Mouse (Mus musculus): ENCODE measurements around the gene Cd96. TPM values are rescaled to one million over a fixed set of nuclear protein-coding genes. Genes with fewer than 3 reads are reported as not detected.
A peak's percentile ranks its signal among the peaks of the same experiment; 100 is the strongest.

The Cd96 gene
- polyA plus RNA-seq, 1 experiment from 2014 or later: 0.12 TPM

- no peaks in the 10 kb centered on the region for H3K36me3 ChIP-seq (ENCODE audit: control insufficient read depth, insufficient read depth, low read length)
- no peak overlapping the region for H3K4me3 ChIP-seq (replicated peaks; ENCODE audit: low read depth, low read length)
- no peak overlapping the region for H3K27ac ChIP-seq (replicated peaks; ENCODE audit: low read depth, low read length)
- 46% methylated on average over 5 of the region's 5 CpGs for WGBS
- H3K9me3 ChIP-seq (ENCODE audit: control insufficient read depth, low read length): no peaks in the 10 kb centered on the region
- ATAC-seq (ENCODE audit: low FRiP score, low TSS enrichment) (peak; percentile 78; the same call in 1 of the 2 replicates), DNase-seq (peak; percentile 90)
- H3K4me2 ChIP-seq (ENCODE audit: low read length): no peak overlapping the region
- no peaks in the 10 kb centered on the region for H3K27me3 ChIP-seq (ENCODE audit: control insufficient read depth, insufficient read depth, low read length)
- no peak overlapping the region for H3K9ac ChIP-seq (replicated peaks; ENCODE audit: low read length)
- H3K4me1 ChIP-seq (ENCODE audit: control insufficient read depth, insufficient read depth, low read length): no peaks in the 10 kb centered on the region
Observed at GRCm38 (mm10) chr16:46022189-46022928, 97.7 kb downstream of the Cd96 start.

GRCm38 (mm10) chr16:46021302-46021701 is 98.7 kb downstream of the Cd96 start:
- Histone ChIP-seq H3K4me1 (ENCODE audit: control insufficient read depth, insufficient read depth, low read length) (no peaks in the 10 kb centered on the region), H3K9ac (replicated peaks; ENCODE audit: low read length) (no peak overlapping the region)

GRCm38 (mm10) chr16:46020396-46020795 is 99.7 kb downstream of the Cd96 start:
- Histone ChIP-seq H3K4me1 (ENCODE audit: control insufficient read depth, insufficient read depth, low read length) (no peaks in the 10 kb centered on the region), H3K36me3 (ENCODE audit: control insufficient read depth, insufficient read depth, low read length) (no peaks in the 10 kb centered on the region), H3K9me3 (ENCODE audit: control insufficient read depth, low read length) (no peaks in the 10 kb centered on the region), H3K27me3 (ENCODE audit: control insufficient read depth, insufficient read depth, low read length) (no peaks in the 10 kb centered on the region), H3K27ac (replicated peaks; ENCODE audit: low read depth, low read length) (no peak overlapping the region), H3K4me2 (ENCODE audit: low read length) (no peak overlapping the region), H3K9ac (replicated peaks; ENCODE audit: low read length) (no peak overlapping the region), H3K4me3 (replicated peaks; ENCODE audit: low read depth, low read length) (no peak overlapping the region)
- ATAC-seq (ENCODE audit: low FRiP score, low TSS enrichment) (no peak), DNase-seq (no peak)
- WGBS: 91% methylated on average over 2 of the region's 2 CpGs

More at GRCm38 (mm10) chr16:46021302-46021701, 98.7 kb downstream of the Cd96 start:
- Histone ChIP-seq H3K4me3 (replicated peaks; ENCODE audit: low read depth, low read length) (no peak overlapping the region), H3K9me3 (ENCODE audit: control insufficient read depth, low read length) (no peaks in the 10 kb centered on the region), H3K27ac (replicated peaks; ENCODE audit: low read depth, low read length) (no peak overlapping the region), H3K4me2 (ENCODE audit: low read length) (no peak overlapping the region), H3K36me3 (ENCODE audit: control insufficient read depth, insufficient read depth, low read length) (no peaks in the 10 kb centered on the region), H3K27me3 (ENCODE audit: control insufficient read depth, insufficient read depth, low read length) (no peaks in the 10 kb centered on the region)
- no peak for ATAC-seq (ENCODE audit: low FRiP score, low TSS enrichment)
- no peak for DNase-seq
- WGBS: 90% methylated on average over 2 of the region's 2 CpGs

GRCm38 (mm10) chr16:46019799-46020198 is 100.3 kb downstream of the Cd96 start:
- Histone ChIP-seq H3K4me2 (ENCODE audit: low read length) (no peak overlapping the region), H3K4me3 (replicated peaks; ENCODE audit: low read depth, low read length) (no peak overlapping the region), H3K9me3 (ENCODE audit: control insufficient read depth, low read length) (no peaks in the 10 kb centered on the region), H3K36me3 (ENCODE audit: control insufficient read depth, insufficient read depth, low read length) (no peaks in the 10 kb centered on the region), H3K27me3 (ENCODE audit: control insufficient read depth, insufficient read depth, low read length) (no peaks in the 10 kb centered on the region), H3K9ac (replicated peaks; ENCODE audit: low read length) (no peak overlapping the region), H3K4me1 (ENCODE audit: control insufficient read depth, insufficient read depth, low read length) (no peaks in the 10 kb centered on the region), H3K27ac (replicated peaks; ENCODE audit: low read depth, low read length) (no peak overlapping the region)
- DNase-seq (no peak), ATAC-seq (ENCODE audit: low FRiP score, low TSS enrichment) (no peak)
- 88% methylated on average over 4 of the region's 4 CpGs for WGBS

- Histone ChIP-seq H3K27me3 (ENCODE audit: control insufficient read depth, insufficient read depth, low read length) (no peaks in the 10 kb centered on the region), H3K36me3 (ENCODE audit: control insufficient read depth, insufficient read depth, low read length) (no peaks in the 10 kb centered on the region), H3K4me2 (ENCODE audit: low read length) (no peak overlapping the region), H3K4me1 (ENCODE audit: control insufficient read depth, insufficient read depth, low read length) (no peaks in the 10 kb centered on the region), H3K27ac (replicated peaks; ENCODE audit: low read depth, low read length) (no peak overlapping the region), H3K4me3 (replicated peaks; ENCODE audit: low read depth, low read length) (no peak overlapping the region), H3K9me3 (ENCODE audit: control insufficient read depth, low read length) (no peaks in the 10 kb centered on the region), H3K9ac (replicated peaks; ENCODE audit: low read length) (no peak overlapping the region)
- no peak for ATAC-seq (ENCODE audit: low FRiP score, low TSS enrichment)
- DNase-seq: no peak
- 72% methylated on average over 1 of the region's 1 CpGs for whole genome bisulfite sequencing
Observed at GRCm38 (mm10) chr16:46019359-46019758, 100.7 kb downstream of the Cd96 start.

GRCm38 (mm10) chr16:46011696-46012095 is 108.4 kb downstream of the Cd96 start:
- H3K27ac ChIP-seq (replicated peaks; ENCODE audit: low read depth, low read length): no peak overlapping the region
- H3K4me3 ChIP-seq (replicated peaks; ENCODE audit: low read depth, low read length): no peak overlapping the region
- H3K36me3 ChIP-seq (ENCODE audit: control insufficient read depth, insufficient read depth, low read length): no peaks in the 10 kb centered on the region
- no peak overlapping the region for H3K9ac ChIP-seq (replicated peaks; ENCODE audit: low read length)
- 97% methylated on average over 1 of the region's 1 CpGs for WGBS
- DNase-seq: no peak
- no peaks in the 10 kb centered on the region for H3K9me3 ChIP-seq (ENCODE audit: control insufficient read depth, low read length)
- no peak overlapping the region for H3K4me2 ChIP-seq (ENCODE audit: low read length)
- H3K4me1 ChIP-seq (ENCODE audit: control insufficient read depth, insufficient read depth, low read length): peaks cover 8% of the 10 kb centered on the region; the same call in 1 of the 2 replicates
- H3K27me3 ChIP-seq (ENCODE audit: control insufficient read depth, insufficient read depth, low read length): no peaks in the 10 kb centered on the region
- ATAC-seq (ENCODE audit: low FRiP score, low TSS enrichment): no peak

- Histone ChIP-seq H3K36me3 (ENCODE audit: control insufficient read depth, insufficient read depth, low read length) (no peaks in the 10 kb centered on the region), H3K27me3 (ENCODE audit: control insufficient read depth, insufficient read depth, low read length) (no peaks in the 10 kb centered on the region), H3K4me2 (ENCODE audit: low read length) (peak overlapping the region; percentile 88), H3K4me1 (ENCODE audit: control insufficient read depth, insufficient read depth, low read length) (peaks cover 8% of the 10 kb centered on the region; the same call in 1 of the 2 replicates), H3K27ac (replicated peaks; ENCODE audit: low read depth, low read length) (peak overlapping the region; percentile 74), H3K9ac (replicated peaks; ENCODE audit: low read length) (peak overlapping the region; percentile 73), H3K4me3 (replicated peaks; ENCODE audit: low read depth, low read length) (peak overlapping the region; percentile 65), H3K9me3 (ENCODE audit: control insufficient read depth, low read length) (no peaks in the 10 kb centered on the region)
- WGBS: 4% methylated on average over 5 of the region's 5 CpGs
- DNase-seq (peak; percentile 52), ATAC-seq (ENCODE audit: low FRiP score, low TSS enrichment) (peak; percentile 8)
Observed at GRCm38 (mm10) chr16:46010906-46011220, 109.2 kb downstream of the Cd96 start.

GRCm38 (mm10) chr16:46010153-46010905 is 109.7 kb downstream of the Cd96 start, which contains the start of gene Plcxd2:
Gene Plcxd2, minus strand, starts transcription at chr16:46010218.
- ATAC-seq (ENCODE audit: low FRiP score, low TSS enrichment): peak; percentile 99
- H3K36me3 ChIP-seq (ENCODE audit: control insufficient read depth, insufficient read depth, low read length): no peaks in the 10 kb centered on the region
- H3K27me3 ChIP-seq (ENCODE audit: control insufficient read depth, insufficient read depth, low read length): no peaks in the 10 kb centered on the region
- peak within 1 kb of the TSS; percentile 74 for H3K27ac ChIP-seq (replicated peaks; ENCODE audit: low read depth, low read length)
- no peaks in the 10 kb centered on the region for H3K9me3 ChIP-seq (ENCODE audit: control insufficient read depth, low read length)
- peaks cover 8% of the 10 kb centered on the region; the same call in 1 of the 2 replicates for H3K4me1 ChIP-seq (ENCODE audit: control insufficient read depth, insufficient read depth, low read length)
- peak; percentile 97 for DNase-seq
- peak within 1 kb of the TSS; percentile 88 for H3K4me2 ChIP-seq (ENCODE audit: low read length)
- WGBS: under 1% methylated on average over 39 of the region's 39 CpGs
- peak within 1 kb of the TSS; percentile 73 for H3K9ac ChIP-seq (replicated peaks; ENCODE audit: low read length)
- H3K4me3 ChIP-seq (replicated peaks; ENCODE audit: low read depth, low read length): peak within 1 kb of the TSS; percentile 65

Data from midbrain, embryonic 14.5 days (tissue).